Mouse (Mus musculus) intestine, embryonic 14.5 days (tissue): ENCODE data around the gene Golph3l. TPM values are rescaled to one million over a fixed set of nuclear protein-coding genes. Genes with fewer than 3 reads are reported as not detected.
"Not testable (repeated sequence)": the region's sequence is repeated elsewhere in the genome, so short reads cannot be mapped to it uniquely, and the experiment has no call there.

ENCODE experiments used
- ATAC-seq: fragments of 200-750 bp; cut with Nextera tagmentation; replicated peaks from 2 replicates; pipeline ENCODE4 v1.8.0; 2017; ENCODE audit warnings: low read depth, moderate number of reproducible peaks, moderate TSS enrichment, moderate library complexity; ENCODE audit not compliant: low FRiP score, low TSS enrichment
- DNase-seq: peaks from one replicate; pipeline ENCODE4 v3.0.0-alpha.2; 2018; ENCODE audit warnings: low spot score
- H3K27ac ChIP-seq: fragments of 300-500 bp; sonication (generic); 2 replicates; pipeline ENCODE4 v1.5.1; 2014; ENCODE audit warnings: low read depth, mild to moderate bottlenecking, control low read depth
- H3K27me3 ChIP-seq: fragments of 300-500 bp; sonication (generic); replicated peaks from 2 replicates; pipeline ENCODE4 v1.6.1; 2014; ENCODE audit warnings: low read length, control low read depth; ENCODE audit not compliant: control insufficient read depth, insufficient read depth
- H3K36me3 ChIP-seq: fragments of 300-500 bp; sonication (generic); 2 replicates; pipeline ENCODE4 v1.6.1; 2014; ENCODE audit warnings: low read length, control low read depth; ENCODE audit not compliant: control insufficient read depth, insufficient read depth
- H3K4me1 ChIP-seq: fragments of 300-500 bp; sonication (generic); replicated peaks from 2 replicates; pipeline ENCODE4 v1.6.1; 2014; ENCODE audit warnings: low read length, control low read depth, mixed read lengths; ENCODE audit not compliant: control insufficient read depth, insufficient read depth
- H3K4me2 ChIP-seq: fragments of 300-500 bp; sonication (generic); 2 replicates; pipeline ENCODE4 v1.6.1; 2014; ENCODE audit warnings: low read length
- H3K4me3 ChIP-seq: fragments of 300-500 bp; sonication (generic); 2 replicates; pipeline ENCODE4 v1.5.1; 2014; ENCODE audit warnings: low read depth, low read length, control low read depth, mixed read lengths
- H3K9ac ChIP-seq: fragments of 300-500 bp; sonication (generic); 2 replicates; pipeline ENCODE4 v1.6.1; 2014; ENCODE audit warnings: mild to moderate bottlenecking, low read length
- H3K9me3 ChIP-seq: fragments of 300-500 bp; sonication (generic); 2 replicates; pipeline ENCODE4 v1.6.1; 2016; ENCODE audit warnings: low read length, control low read depth; ENCODE audit not compliant: control insufficient read depth
- WGBS: fragments of 180-500 bp; shearing (Covaris S2); extraction: QIAGEN DNeasy Blood & Tissue Kit; methylation state at CpG from one replicate; pipeline ENCODE4 v1.1.7; 2014; 5-methylcytosine and 5-hydroxymethylcytosine counted together
- polyA plus RNA-seq: library from polyadenylated mRNA; unstranded; fragments of >200 nt; fragmentation: Nextera tagmentation; extraction: Ambion mirVana; gene quantifications from 2 replicates; pipeline ENCODE4 v1.2.1, GENCODE M21; 2014

Gene Golph3l
- 38.5 and 38.7 TPM in 2 replicates for polyA plus RNA-seq

GRCm38 (mm10) chr3:95588604-95589086 is at the start of gene Golph3l:
TSS of gene Golph3l (plus strand) at chr3:95588934.
- Histone ChIP-seq H3K36me3 (peaks cover 20% of the 10 kb centered on the region), H3K9ac (peak within 1 kb of the TSS; percentile 60), H3K4me1 (no peaks in the 10 kb centered on the region), H3K27me3 (no peaks in the 10 kb centered on the region), H3K4me2 (peak within 1 kb of the TSS; percentile 78), H3K9me3 (no peaks in the 10 kb centered on the region), H3K27ac (peak within 1 kb of the TSS; percentile 76; the same call in 1 of the 2 replicates), H3K4me3 (peak within 1 kb of the TSS; percentile 96)
- WGBS = under 1% methylated on average over 12 of the region's 12 CpGs
- DNase-seq = peak; percentile 91
- ATAC-seq = peak; percentile 100

GRCm38 (mm10) chr3:95538936-95539335 is 49.8 kb upstream of the Golph3l start:
- 88% methylated on average over 10 of the region's 10 CpGs for WGBS
- no peak for ATAC-seq
- H3K4me1 ChIP-seq = no peaks in the 10 kb centered on the region
- no peak overlapping the region for H3K4me3 ChIP-seq
- H3K27me3 ChIP-seq = no peaks in the 10 kb centered on the region
- no peaks in the 10 kb centered on the region for H3K9me3 ChIP-seq
- H3K4me2 ChIP-seq = no peak overlapping the region
- no peaks in the 10 kb centered on the region for H3K36me3 ChIP-seq
- no peak overlapping the region for H3K27ac ChIP-seq
- no peak overlapping the region for H3K9ac ChIP-seq
- no peak for DNase-seq

- Histone ChIP-seq H3K36me3 (no peaks in the 10 kb centered on the region), H3K9ac (no peak overlapping the region), H3K9me3 (no peaks in the 10 kb centered on the region), H3K4me2 (no peak overlapping the region), H3K27me3 (no peaks in the 10 kb centered on the region), H3K4me1 (no peaks in the 10 kb centered on the region), H3K27ac (no peak overlapping the region), H3K4me3 (no peak overlapping the region)
- DNase-seq (no peak), ATAC-seq (no peak)
- WGBS = 92% methylated on average over 4 of the region's 4 CpGs
Measured at GRCm38 (mm10) chr3:95539837-95540236, 48.9 kb upstream of the Golph3l start.

GRCm38 (mm10) chr3:95541186-95541585 is 47.5 kb upstream of the Golph3l start:
- H3K4me3 ChIP-seq, ATAC-seq, H3K4me1 ChIP-seq, H3K9me3 ChIP-seq, H3K27ac ChIP-seq, DNase-seq, H3K36me3 ChIP-seq, H3K27me3 ChIP-seq, H3K4me2 ChIP-seq, H3K9ac ChIP-seq: not testable (repeated sequence)
- WGBS = 67% methylated on average over 2 of the region's 2 CpGs

- DNase-seq = no peak
Measured at GRCm38 (mm10) chr3:95542171-95542570, 46.6 kb upstream of the Golph3l start.

GRCm38 (mm10) chr3:95542981-95543380 is 45.8 kb upstream of the Golph3l start:
- no peak overlapping the region for H3K9ac ChIP-seq
- H3K36me3 ChIP-seq = no peaks in the 10 kb centered on the region
- 71% methylated on average over 7 of the region's 7 CpGs for WGBS
- no peak for DNase-seq
- H3K4me3 ChIP-seq = no peak overlapping the region
- ATAC-seq = no peak
- H3K27me3 ChIP-seq = no peaks in the 10 kb centered on the region
- H3K27ac ChIP-seq = no peak overlapping the region
- no peak overlapping the region for H3K4me2 ChIP-seq
- H3K9me3 ChIP-seq = no peaks in the 10 kb centered on the region
- no peaks in the 10 kb centered on the region for H3K4me1 ChIP-seq

More at GRCm38 (mm10) chr3:95542171-95542570, 46.6 kb upstream of the Golph3l start:
- no peaks in the 10 kb centered on the region for H3K27me3 ChIP-seq
- no peak overlapping the region for H3K4me3 ChIP-seq
- H3K36me3 ChIP-seq = no peaks in the 10 kb centered on the region
- H3K4me1 ChIP-seq = no peaks in the 10 kb centered on the region
- no peaks in the 10 kb centered on the region for H3K9me3 ChIP-seq
- no peak for ATAC-seq
- no peak overlapping the region for H3K4me2 ChIP-seq
- H3K9ac ChIP-seq = no peak overlapping the region
- H3K27ac ChIP-seq = no peak overlapping the region

- no peaks in the 10 kb centered on the region for H3K36me3 ChIP-seq
- H3K27ac ChIP-seq = no peak overlapping the region
- H3K9ac ChIP-seq = no peak overlapping the region
- no peaks in the 10 kb centered on the region for H3K9me3 ChIP-seq
- ATAC-seq = no peak
- no peak overlapping the region for H3K4me3 ChIP-seq
- no peaks in the 10 kb centered on the region for H3K4me1 ChIP-seq
- no peaks in the 10 kb centered on the region for H3K27me3 ChIP-seq
- no peak overlapping the region for H3K4me2 ChIP-seq
- no peak for DNase-seq
- 84% methylated on average over 1 of the region's 1 CpGs for WGBS
Measured at GRCm38 (mm10) chr3:95550176-95550575, 38.6 kb upstream of the Golph3l start.

- DNase-seq (no peak), ATAC-seq (no peak)
- Histone ChIP-seq H3K4me1 (no peaks in the 10 kb centered on the region), H3K27ac (no peak overlapping the region), H3K4me2 (no peak overlapping the region), H3K9ac (no peak overlapping the region), H3K9me3 (no peaks in the 10 kb centered on the region), H3K36me3 (no peaks in the 10 kb centered on the region), H3K27me3 (no peaks in the 10 kb centered on the region), H3K4me3 (no peak overlapping the region)
- WGBS = 46% methylated on average over 3 of the region's 3 CpGs
Measured at GRCm38 (mm10) chr3:95553986-95554385, 34.7 kb upstream of the Golph3l start.

GRCm38 (mm10) chr3:95559437-95559836 is 29.3 kb upstream of the Golph3l start, which contains the start of gene Hormad1:
TSS of gene Hormad1 (plus strand) at chr3:95559677.
- WGBS = 88% methylated on average over 27 of the region's 27 CpGs
- ATAC-seq = no peak

More at GRCm38 (mm10) chr3:95559437-95559836, 29.3 kb upstream of the Golph3l start, which contains the start of gene Hormad1:
- H3K4me3 ChIP-seq = no peak within 1 kb of the TSS
- no peak within 1 kb of the TSS for H3K4me2 ChIP-seq
- no peaks in the 10 kb centered on the region for H3K27me3 ChIP-seq
- no peak within 1 kb of the TSS for H3K27ac ChIP-seq
- no peaks in the 10 kb centered on the region for H3K9me3 ChIP-seq
- no peak for DNase-seq
- H3K4me1 ChIP-seq = no peaks in the 10 kb centered on the region
- no peak within 1 kb of the TSS for H3K9ac ChIP-seq
- no peaks in the 10 kb centered on the region for H3K36me3 ChIP-seq
